ENCODE assay signal across 8 mouse cellular contexts in the genomic region with DNA sequence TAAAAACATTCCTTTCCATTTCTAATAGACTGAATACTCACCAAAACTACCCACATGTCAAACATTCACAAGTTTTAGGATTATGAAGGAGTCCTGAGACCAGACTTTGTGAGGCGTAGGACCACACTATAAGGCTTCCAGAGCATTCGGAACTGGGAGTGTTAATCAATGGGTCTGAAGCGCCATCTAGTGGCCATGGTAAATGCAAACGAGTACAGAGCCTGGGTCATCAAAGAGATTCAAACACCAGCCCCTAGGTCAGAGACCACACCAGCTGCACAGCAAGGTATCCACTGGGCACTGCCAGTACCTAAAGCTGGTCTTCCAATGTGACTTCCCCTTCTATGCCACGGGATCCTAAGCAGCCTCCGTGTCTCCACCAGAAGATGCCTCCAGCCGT. TPM values are rescaled to one million over a fixed set of nuclear protein-coding genes. Genes with fewer than 3 reads are reported as not detected.
DNase-seq lines count a peak whose midpoint lies in the region; ATAC-seq and TF ChIP-seq lines count a peak whose summit lies in the region.
"Had no signal": no experiment of that assay in that cellular context is flagged by ENCODE, and none has a peak within 500 bp of the region (broad histone marks: within the 10 kb centered on the region; RNA-seq: fewer than 3 reads in every experiment).

No protein-coding gene starts in this region.

- ATAC-seq in erythroid progenitor cell, adult 5-6 weeks (replicated peaks; ENCODE audit: low FRiP score, poor library complexity, severe bottlenecking) = peak; percentile 72
- peak; percentile 69 to 72; a peak in 3 of 4 replicates for ATAC-seq in hematopoietic stem cell, adult 5-6 weeks (replicated peaks in 1 of 2; ENCODE audit: insufficient read depth in 1 of 2, low FRiP score in 2 of 2, low TSS enrichment in 1 of 2, low read depth in 1 of 2, poor library complexity in 2 of 2, severe bottlenecking in 2 of 2)

- 18% methylated on average over 7 of the region's 7 CpGs for WGBS in spleen, adult 2 months

- peak; percentile 71; the same call in 1 of the 2 replicates for TF ChIP-seq CTCF in spleen, adult 2 months (IDR thresholded peaks at IDR 0.05; ENCODE audit: extremely low read depth, insufficient read depth, insufficient read length, insufficient replicate concordance)

- no peaks in the 10 kb centered on the region for H3K27me3 ChIP-seq in spleen, adult 2 months (ENCODE audit: control insufficient read depth, insufficient read depth, low read length)

- H3K27ac ChIP-seq in spleen, adult 2 months (ENCODE audit: insufficient read depth, low read length) = no peak overlapping the region
- H3K27ac ChIP-seq: macrophage had no signal

- H3K36me3 ChIP-seq in spleen, adult 2 months (ENCODE audit: control insufficient read depth, insufficient read depth, low read length) = no peaks in the 10 kb centered on the region

- TF ChIP-seq POLR2A in spleen, adult 2 months (IDR thresholded peaks at IDR 0.05; ENCODE audit: low read depth, low read length) = no peak

- peak; percentile 69 for DNase-seq in Muller cell, postnatal 12 days (ENCODE audit: inconsistent ontology term)
- peak; percentile 87 for DNase-seq in brain, adult 2 months (ENCODE audit: low read depth, low spot score)
- peak; percentile 77 to 90 for DNase-seq in layer of hippocampus, postnatal 14 days (ENCODE audit: low spot score in 2 of 2)
- peak; percentile 86 for DNase-seq in mesoderm, embryonic 11.5 days (ENCODE audit: low read depth, low spot score)
- DNase-seq in spleen, adult 2 months (ENCODE audit: low read depth in 1 of 2, low spot score in 2 of 2) = peak; percentile 35 to 63

- H3K4me3 ChIP-seq in spleen, adult 2 months (ENCODE audit: extremely low read depth, insufficient read depth, insufficient read length) = no peak overlapping the region

- no peaks in the 10 kb centered on the region for H3K4me1 ChIP-seq in spleen, adult 2 months (ENCODE audit: control insufficient read depth, insufficient read depth, insufficient read length)

RNA-seq across cellular contexts. Expression of a gene that starts 18.5 kb away (rescaled TPM):
- total RNA-seq in erythroid progenitor cell, adult 5-6 weeks (2015; ENCODE audit: low replicate concordance) = not detected in 2 replicates
- total RNA-seq in erythroid progenitor cell, adult 5-6 weeks (2017; ENCODE audit: low replicate concordance) = not detected in 2 replicates
- total RNA-seq in hematopoietic stem cell, adult 5-6 weeks (2017) = not detected in 2 replicates
- 100 to 1,000 TPM in 1 of 2 experiments, 10 to 100 TPM in 1; 78.0 to 103 TPM for total RNA-seq in layer of hippocampus, postnatal 14 days (2021)
- polyA plus RNA-seq in spleen, adult 2 months (2012; rRNA removed) = 0.16 TPM in 1 of 2 replicates, not detected in the other
- polyA plus RNA-seq: macrophage had no signal

RNA-seq across cellular contexts. Expression of a gene that starts 28.8 kb away (rescaled TPM):
- 15.5 and 33.2 TPM in 2 replicates for total RNA-seq in erythroid progenitor cell, adult 5-6 weeks (2015; ENCODE audit: low replicate concordance)
- total RNA-seq in erythroid progenitor cell, adult 5-6 weeks (2017; ENCODE audit: low replicate concordance) = 56.2 and 62.6 TPM in 2 replicates
- 11.9 and 12.8 TPM in 2 replicates for total RNA-seq in hematopoietic stem cell, adult 5-6 weeks (2017)
- total RNA-seq in layer of hippocampus, postnatal 14 days (2021) = 1 to 10 TPM; 3.1 to 3.3 TPM
- 10.6 and 13.0 TPM in 2 replicates for polyA plus RNA-seq in spleen, adult 2 months (2012; rRNA removed)

RNA-seq across cellular contexts. Expression of a gene that starts 29.0 kb away (rescaled TPM):
- total RNA-seq in erythroid progenitor cell, adult 5-6 weeks (2015; ENCODE audit: low replicate concordance) = 1.1 and 2.1 TPM in 2 replicates
- 0.26 and 3.7 TPM in 2 replicates for total RNA-seq in erythroid progenitor cell, adult 5-6 weeks (2017; ENCODE audit: low replicate concordance)
- 1.8 and 4.6 TPM in 2 replicates for total RNA-seq in hematopoietic stem cell, adult 5-6 weeks (2017)
- 10 to 100 TPM; 29.9 to 32.8 TPM for total RNA-seq in layer of hippocampus, postnatal 14 days (2021)
- polyA plus RNA-seq in spleen, adult 2 months (2012; rRNA removed) = 25.9 and 37.9 TPM in 2 replicates

RNA-seq across cellular contexts. Expression of a gene that starts 37.4 kb away (rescaled TPM):
- not detected in 2 replicates for total RNA-seq in erythroid progenitor cell, adult 5-6 weeks (2015; ENCODE audit: low replicate concordance)
- total RNA-seq in erythroid progenitor cell, adult 5-6 weeks (2017; ENCODE audit: low replicate concordance) = not detected in 2 replicates
- total RNA-seq in hematopoietic stem cell, adult 5-6 weeks (2017) = not detected in 2 replicates
- total RNA-seq in layer of hippocampus, postnatal 14 days (2021) = under 1 TPM in 1 of 2 experiments, not detected in 1; 0.12 TPM
- polyA plus RNA-seq in spleen, adult 2 months (2012; rRNA removed) = 0.09 and 0.13 TPM in 2 replicates
- polyA plus RNA-seq: macrophage had no signal

RNA-seq across cellular contexts. Expression of a gene that starts 55.7 kb away (rescaled TPM):
- total RNA-seq in erythroid progenitor cell, adult 5-6 weeks (2015; ENCODE audit: low replicate concordance) = not detected in 2 replicates
- total RNA-seq in erythroid progenitor cell, adult 5-6 weeks (2017; ENCODE audit: low replicate concordance) = not detected in 2 replicates
- not detected in 2 replicates for total RNA-seq in hematopoietic stem cell, adult 5-6 weeks (2017)
- 1 to 10 TPM; 1.2 to 1.8 TPM for total RNA-seq in layer of hippocampus, postnatal 14 days (2021)
- polyA plus RNA-seq in spleen, adult 2 months (2012; rRNA removed) = 3.1 and 6.8 TPM in 2 replicates
- polyA plus RNA-seq: macrophage had no signal

Comparison
In these comparisons a context has a peak if more than half of its experiments do, and no peak if none do; other contexts are left out.
1. RNA of a gene that starts 18.5 kb away (total RNA-seq): 78.0 to 103 TPM in layer of hippocampus, postnatal 14 days; not detected in erythroid progenitor cell, adult 5-6 weeks and not detected in hematopoietic stem cell, adult 5-6 weeks; every median in the first group is over 10 times any median in the second.
2. Peak in every context shown above with its lines, with median percentiles within 50 percentile points of each other: DNase-seq.